Comparison of ENCODE assay signal across 8 mouse cellular contexts in the genomic region with DNA sequence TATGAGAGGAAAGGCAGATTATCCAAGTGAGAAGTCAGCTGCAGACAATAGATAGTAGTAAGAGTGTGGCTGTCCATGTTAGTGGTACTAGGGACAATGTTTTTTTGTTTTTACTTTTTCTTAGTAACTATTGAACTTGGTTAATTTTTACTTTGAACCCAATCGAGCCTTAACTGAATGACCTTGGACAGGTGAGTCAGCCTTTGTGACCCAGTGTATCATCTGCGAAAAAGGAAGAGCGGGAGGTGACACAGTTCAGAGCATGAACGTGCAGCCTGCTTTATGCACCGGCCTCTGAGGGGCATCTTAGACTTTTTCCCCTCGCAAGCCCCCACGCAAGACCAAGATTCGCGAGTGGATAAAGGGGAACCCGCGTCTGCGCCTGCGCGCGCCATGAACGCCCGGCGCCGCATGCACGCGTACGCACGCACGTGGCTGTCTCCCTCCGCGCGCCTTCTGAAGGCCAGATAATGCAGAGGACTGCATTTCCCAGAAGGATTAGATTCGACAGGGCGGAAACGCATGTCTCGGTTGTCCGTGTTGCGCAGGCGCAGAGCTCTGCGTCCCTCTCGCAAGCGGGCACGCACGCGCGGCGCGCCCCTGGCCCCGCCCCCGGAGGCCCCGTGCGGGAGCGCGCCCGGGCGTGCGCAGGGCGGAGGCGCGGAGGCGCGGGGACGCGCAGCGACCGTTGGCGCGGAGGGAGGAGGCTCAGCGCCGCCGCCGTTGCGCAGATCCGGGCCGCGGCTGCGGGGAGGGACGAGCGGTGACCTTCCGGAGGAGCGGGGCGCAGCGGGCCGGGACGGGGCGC. TPM values are rescaled to one million over a fixed set of nuclear protein-coding genes. Genes with fewer than 3 reads are reported as not detected.
DNase-seq lines count a peak whose midpoint lies in the region; ATAC-seq and TF ChIP-seq lines count a peak whose summit lies in the region.

No protein-coding gene starts in this region.

- DNase-seq in gastrocnemius, adult 8-10 months (ENCODE audit: low spot score in 2 of 2) = peak; percentile 99
- DNase-seq in hindlimb bud, embryonic 11.5 days (ENCODE audit: extremely low spot score, low read depth, low spot score) = peak; percentile 99
- peak; percentile 92 to 99 for DNase-seq in left cerebral cortex, adult 8-10 months (ENCODE audit: low spot score in 2 of 2)
- DNase-seq in right cerebral cortex, postnatal 10 days (ENCODE audit: low spot score in 2 of 2) = peak; percentile 99
- peak; percentile 99 for DNase-seq in urinary bladder, postnatal 25 days (ENCODE audit: low spot score)

- no peaks in the 10 kb centered on the region for H3K27me3 ChIP-seq in megakaryocyte, embryonic 14.5 days (replicated peaks)

- H3K4me1 ChIP-seq in cortical plate, adult 2 months (ENCODE audit: control insufficient read depth, insufficient read depth, low read length) = peaks cover 6% of the 10 kb centered on the region
- peaks cover 87% of the 10 kb centered on the region for H3K4me1 ChIP-seq in megakaryocyte, embryonic 14.5 days

- no peaks in the 10 kb centered on the region for H3K9me3 ChIP-seq in megakaryocyte, embryonic 14.5 days

- peak overlapping the region; percentile 70 for H3K4me3 ChIP-seq in cortical plate, adult 2 months (ENCODE audit: insufficient read depth, low read length)
- H3K4me3 ChIP-seq in megakaryocyte, embryonic 14.5 days (replicated peaks) = peak overlapping the region; percentile 95

- peaks cover 28% of the 10 kb centered on the region for H3K36me3 ChIP-seq in megakaryocyte, embryonic 14.5 days (replicated peaks; ENCODE audit: low read length)

- TF ChIP-seq POLR2A in cortical plate, adult 2 months (IDR thresholded peaks at IDR 0.05; ENCODE audit: extremely low read depth, insufficient read depth, low read length) = peak; percentile 47

- no peak for TF ChIP-seq CTCF in cortical plate, adult 2 months (IDR thresholded peaks at IDR 0.05; ENCODE audit: extremely low read depth, insufficient read depth, low read length)

- peak; percentile 70 for ATAC-seq in activated CD4-positive, CD25-positive, alpha-beta regulatory T cell, adult 4 months

- peak overlapping the region; percentile 78; the same call in 1 of the 2 replicates for H3K27ac ChIP-seq in cortical plate, adult 2 months (ENCODE audit: insufficient read depth, low read length)

RNA-seq across cellular contexts. Expression of gene Dazap1, which starts 3.3 kb away (rescaled TPM):
- 10 to 100 TPM; 15.4 to 19.6 TPM for polyA plus RNA-seq in activated CD4-positive, CD25-positive, alpha-beta regulatory T cell, adult 4 months (2017; shearing (Covaris generic))
- polyA plus RNA-seq in cortical plate, adult 2 months (2012; rRNA removed) = 65.4 and 70.8 TPM in 2 replicates
- 10 to 100 TPM; 31.8 to 38.5 (median 34.6) TPM for total RNA-seq in gastrocnemius, adult 8-10 months (2022)
- 10 to 100 TPM; 76.4 to 90.1 (median 83.5) TPM for total RNA-seq in left cerebral cortex, adult 8-10 months (2022)
- polyA plus RNA-seq in megakaryocyte, embryonic 14.5 days (2012; ENCODE audit: insufficient read depth, low replicate concordance) = 384 and 552 TPM in 2 replicates

RNA-seq across cellular contexts. Expression of gene Gamt, which starts 3.7 kb away (rescaled TPM):
- polyA plus RNA-seq in activated CD4-positive, CD25-positive, alpha-beta regulatory T cell, adult 4 months (2017; shearing (Covaris generic)) = under 1 TPM in 1 of 2 experiments, not detected in 1; 0.34 TPM
- 43.9 and 59.6 TPM in 2 replicates for polyA plus RNA-seq in cortical plate, adult 2 months (2012; rRNA removed)
- total RNA-seq in gastrocnemius, adult 8-10 months (2022) = 10 to 100 TPM; 19.5 to 33.6 (median 33.4) TPM
- total RNA-seq in left cerebral cortex, adult 8-10 months (2022) = 10 to 100 TPM; 28.8 to 33.6 (median 31.1) TPM
- 3.2 and 11.3 TPM in 2 replicates for polyA plus RNA-seq in megakaryocyte, embryonic 14.5 days (2012; ENCODE audit: insufficient read depth, low replicate concordance)

RNA-seq across cellular contexts. Expression of gene Ndufs7, which starts 15.6 kb away (rescaled TPM):
- polyA plus RNA-seq in activated CD4-positive, CD25-positive, alpha-beta regulatory T cell, adult 4 months (2017; shearing (Covaris generic)) = 100 to 1,000 TPM; 205 to 250 TPM
- 417 and 424 TPM in 2 replicates for polyA plus RNA-seq in cortical plate, adult 2 months (2012; rRNA removed)
- 100 to 1,000 TPM; 576 to 623 (median 605) TPM for total RNA-seq in gastrocnemius, adult 8-10 months (2022)
- total RNA-seq in left cerebral cortex, adult 8-10 months (2022) = 100 to 1,000 TPM; 214 to 225 (median 218) TPM
- 226 and 551 TPM in 2 replicates for polyA plus RNA-seq in megakaryocyte, embryonic 14.5 days (2012; ENCODE audit: insufficient read depth, low replicate concordance)

RNA-seq across cellular contexts. Expression of gene Rps15, which starts 27.7 kb away (rescaled TPM):
- polyA plus RNA-seq in activated CD4-positive, CD25-positive, alpha-beta regulatory T cell, adult 4 months (2017; shearing (Covaris generic)) = 1,000 to 10,000 TPM; 1,256 to 1,612 TPM
- polyA plus RNA-seq in cortical plate, adult 2 months (2012; rRNA removed) = 2,242 and 2,263 TPM in 2 replicates
- total RNA-seq in gastrocnemius, adult 8-10 months (2022) = 100 to 1,000 TPM; 626 to 776 (median 688) TPM
- total RNA-seq in left cerebral cortex, adult 8-10 months (2022) = 1,000 to 10,000 TPM in 1 of 4 experiments, 100 to 1,000 TPM in 3; 922 to 1,007 (median 961) TPM
- 7,349 and 10,126 TPM in 2 replicates for polyA plus RNA-seq in megakaryocyte, embryonic 14.5 days (2012; ENCODE audit: insufficient read depth, low replicate concordance)

RNA-seq across cellular contexts. Expression of gene Apc2, which starts 31.2 kb away (rescaled TPM):
- polyA plus RNA-seq in activated CD4-positive, CD25-positive, alpha-beta regulatory T cell, adult 4 months (2017; shearing (Covaris generic)) = under 1 TPM in 1 of 2 experiments, not detected in 1; 0.82 TPM
- 54.9 and 55.2 TPM in 2 replicates for polyA plus RNA-seq in cortical plate, adult 2 months (2012; rRNA removed)
- under 1 TPM; 0.24 to 0.54 (median 0.31) TPM for total RNA-seq in gastrocnemius, adult 8-10 months (2022)
- total RNA-seq in left cerebral cortex, adult 8-10 months (2022) = 100 to 1,000 TPM; 107 to 125 (median 116) TPM
- 0.92 and 4.5 TPM in 2 replicates for polyA plus RNA-seq in megakaryocyte, embryonic 14.5 days (2012; ENCODE audit: insufficient read depth, low replicate concordance)

Comparison
In these comparisons a context has a peak if more than half of its experiments do, and no peak if none do; other contexts are left out.
1. Peak in every context shown above with its lines: DNase-seq, ATAC-seq, H3K4me3 ChIP-seq and H3K27ac ChIP-seq.